Mouse (Mus musculus): ENCODE data around the gene Armc12.

The Armc12 gene

GRCm38 (mm10) chr17:28588591-28588990 is 58.0 kb downstream of the Armc12 start:
- no peak for DNase-seq (ENCODE audit: low spot score)
